Mouse (Mus musculus): ENCODE measurements at regions not wholly inside any gene's neighbourhood (a gene's known extent, or its start where the extent isn't known, plus 50 kb on each side); places are given as distances from the start of the nearest gene placed in this dataset.

- TF ChIP-seq POLR2A (IDR thresholded peaks at IDR 0.05; ENCODE audit: control insufficient read depth, low read depth, low read length) (no peak), CTCF (IDR thresholded peaks at IDR 0.05; ENCODE audit: control insufficient read depth, insufficient read depth, insufficient replicate concordance, low read depth, low read length) (no peak)
Observed at GRCm38 (mm10) chr1:33214394-33214793, 455.2 kb downstream of the Prim2 start.
